Mouse (Mus musculus): ENCODE data around the gene Rag1.

Rag1 gene

DNA sequence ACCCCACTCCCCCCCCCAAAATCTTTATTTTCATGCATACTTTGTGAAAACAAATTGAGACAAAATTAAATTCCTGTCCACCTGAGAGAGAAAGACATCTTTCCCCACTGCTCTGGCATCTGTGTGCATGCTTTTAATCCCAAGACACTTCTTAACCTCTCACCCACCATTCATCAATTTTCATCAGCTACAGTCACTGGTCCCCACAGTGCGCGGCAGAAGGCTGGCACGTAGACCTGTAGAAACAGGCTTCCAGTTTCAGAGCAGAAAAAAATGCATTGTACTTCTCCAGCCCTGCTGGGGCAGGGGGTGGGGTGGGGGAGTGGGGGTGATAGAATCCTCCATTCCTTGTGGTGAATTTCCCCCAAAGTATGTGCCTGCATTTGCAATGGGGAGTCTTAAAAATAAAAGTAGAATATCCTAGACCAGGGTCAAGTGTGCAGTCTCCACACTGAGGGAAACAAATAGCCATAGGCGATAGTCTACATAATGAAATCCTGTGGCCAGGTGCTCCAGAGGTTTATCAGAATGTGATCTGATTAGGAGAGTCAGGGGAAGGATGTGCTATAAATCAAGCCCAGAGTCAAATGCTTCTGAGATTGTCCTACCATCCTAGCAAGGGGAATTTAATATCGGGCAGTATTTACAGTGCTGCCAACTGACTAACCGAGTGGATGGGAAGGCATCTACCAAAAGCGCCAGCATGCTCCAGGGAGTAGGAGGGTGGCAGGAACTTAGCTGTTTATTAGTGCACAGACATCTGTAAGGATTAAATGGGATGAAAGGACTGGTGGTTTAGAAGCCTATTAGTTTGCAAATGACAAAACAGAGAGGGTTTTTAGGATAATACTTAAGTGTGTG is 10.1 kb downstream of the Rag1 start:
- no peak for DNase-seq

DNA sequence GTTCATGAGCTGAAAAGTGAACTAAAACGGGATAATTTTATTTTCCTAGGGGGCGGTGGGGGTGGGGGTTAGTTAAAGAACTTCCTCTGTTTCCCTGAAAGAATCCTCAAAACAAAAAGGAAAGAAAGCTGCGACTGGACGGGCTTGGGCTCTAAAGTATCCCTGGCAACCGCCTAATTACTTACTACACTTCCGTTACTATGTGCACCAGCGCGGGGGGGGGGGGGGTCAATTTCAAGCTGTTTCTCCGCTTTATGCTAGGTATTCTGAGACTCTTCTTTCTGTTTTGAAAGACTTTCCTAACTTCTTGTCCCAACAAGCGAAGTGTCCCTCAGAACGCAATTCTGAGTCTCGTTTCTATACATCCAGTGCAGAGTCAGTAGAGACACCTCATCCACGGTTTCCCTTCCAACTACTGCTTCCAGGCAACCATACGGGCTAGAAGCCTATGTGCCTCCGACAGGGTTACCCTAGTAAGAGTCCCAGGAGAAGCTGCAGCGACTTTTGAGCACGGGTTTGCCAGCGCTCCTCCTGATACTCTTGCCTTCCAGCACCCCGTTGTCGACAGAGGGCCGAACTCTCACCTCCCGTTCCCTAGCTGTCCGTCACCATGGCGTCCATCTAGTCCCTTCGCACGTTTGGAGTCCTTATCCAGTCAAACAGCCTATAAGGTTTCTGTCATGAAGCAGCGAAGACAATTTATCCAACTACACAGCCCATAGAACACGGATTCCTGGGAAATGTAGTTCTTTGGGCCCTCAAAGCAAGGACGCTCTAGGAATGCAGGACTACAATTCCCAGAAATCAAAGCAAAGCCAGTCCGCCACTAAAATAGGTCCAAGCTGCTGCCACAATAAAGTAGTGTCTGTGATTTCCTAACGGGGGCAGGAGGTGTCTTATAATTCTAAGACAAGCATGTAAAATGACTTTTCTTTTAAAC is 20.7 kb downstream of the Rag1 start:
- peak; percentile 62 to 70 for DNase-seq

DNA sequence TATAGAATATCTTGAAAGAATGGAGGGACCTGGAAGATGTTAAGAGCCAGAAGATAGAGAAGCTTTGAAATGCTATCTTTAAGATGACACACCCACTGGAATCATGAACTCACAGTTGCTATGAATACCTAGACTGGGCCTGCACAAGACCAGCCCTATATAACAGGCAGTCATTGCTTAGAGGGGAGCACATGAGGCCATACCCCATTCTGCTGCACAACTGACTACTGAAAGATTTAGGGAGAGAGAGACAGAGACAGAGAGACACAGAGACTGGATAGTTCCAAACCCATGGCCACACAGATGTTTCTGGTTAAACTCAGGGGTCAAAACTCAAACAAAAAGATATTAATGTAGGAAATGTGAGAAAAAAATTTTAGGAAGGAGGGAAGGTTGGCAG is 22.1 kb downstream of the Rag1 start:
- DNase-seq: no peak

DNA sequence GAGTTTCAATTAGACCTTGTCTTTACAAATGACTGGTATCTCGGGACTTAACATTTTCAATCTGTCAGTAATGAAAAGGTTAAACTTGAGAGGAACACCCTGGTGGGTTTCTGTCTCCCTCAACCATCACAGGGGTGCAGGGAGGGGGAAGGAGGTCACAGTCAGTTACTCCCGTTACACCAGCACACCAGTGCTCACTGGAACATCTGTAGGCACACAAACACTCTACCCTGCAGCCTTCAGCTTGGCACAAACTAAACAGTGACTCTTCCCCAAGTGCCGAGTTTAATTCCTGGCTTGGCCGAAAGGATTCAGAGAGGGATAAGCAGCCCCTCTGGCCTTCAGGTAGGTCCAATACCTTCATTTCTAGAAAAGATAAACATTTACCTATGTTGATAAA is 24.8 kb downstream of the Rag1 start, which contains the start of gene Rag2:
Gene Rag2, plus strand, starts transcription at position 193 of the 400 bp plus-strand sequence.
- DNase-seq: no peak

DNA sequence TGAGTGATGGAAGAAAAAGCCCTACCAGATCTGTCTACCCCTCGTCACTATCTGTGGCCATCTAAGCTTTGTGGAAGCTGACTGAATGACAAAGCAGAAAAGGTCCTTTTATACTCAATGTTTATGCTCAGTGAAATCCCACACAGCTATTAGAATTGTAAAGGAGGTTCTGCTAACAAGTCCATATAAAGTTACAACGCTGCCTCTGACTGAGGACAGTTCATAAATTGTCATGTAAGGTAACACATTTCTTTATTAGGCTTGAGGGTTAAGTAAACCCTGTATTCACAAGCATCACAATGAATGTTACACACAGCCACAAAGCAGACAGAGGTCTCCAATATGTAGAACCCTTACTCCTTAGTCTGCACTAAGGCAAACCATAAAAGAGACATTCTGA is 25.3 kb downstream of the Rag1 start:
- no peak for DNase-seq

DNA sequence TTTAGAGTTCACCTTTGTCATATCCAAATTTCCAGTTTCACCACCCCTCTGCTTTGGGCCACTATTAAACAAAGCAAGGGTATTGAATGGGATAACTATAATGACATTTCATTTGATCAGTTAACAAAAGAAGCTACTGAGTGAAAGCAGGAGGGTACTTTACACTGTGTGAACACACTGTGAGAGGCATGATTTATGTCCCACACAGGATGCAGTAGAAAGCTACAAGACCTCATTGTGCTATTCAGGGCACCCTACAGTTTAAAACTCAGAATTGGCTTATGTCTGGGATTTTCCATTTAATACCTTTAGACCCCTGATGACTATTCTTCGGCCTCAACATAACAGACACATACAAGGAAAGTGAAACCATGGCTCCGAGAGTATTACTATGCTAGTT is 26.3 kb downstream of the Rag1 start:
- no peak for DNase-seq

DNA sequence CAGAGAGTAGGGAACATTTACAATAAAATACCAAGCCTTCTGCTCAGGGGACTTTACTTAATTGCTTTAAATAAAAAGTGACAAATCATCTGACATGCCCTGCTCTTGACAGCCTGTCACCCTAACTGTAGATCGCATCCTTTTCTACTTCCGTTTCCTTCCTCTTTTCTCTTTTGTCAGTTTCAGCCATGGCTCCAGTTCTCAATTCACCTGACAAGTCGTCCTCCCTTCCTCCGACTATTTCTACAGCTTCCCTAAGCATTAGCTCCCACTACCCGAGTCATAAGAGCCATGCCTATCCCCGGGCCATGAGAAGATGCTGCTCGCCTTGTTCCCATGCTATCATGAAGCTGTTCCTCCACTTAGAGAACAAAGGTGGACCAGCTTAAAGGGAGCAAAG is 27.7 kb downstream of the Rag1 start:
- no peak for DNase-seq

DNA sequence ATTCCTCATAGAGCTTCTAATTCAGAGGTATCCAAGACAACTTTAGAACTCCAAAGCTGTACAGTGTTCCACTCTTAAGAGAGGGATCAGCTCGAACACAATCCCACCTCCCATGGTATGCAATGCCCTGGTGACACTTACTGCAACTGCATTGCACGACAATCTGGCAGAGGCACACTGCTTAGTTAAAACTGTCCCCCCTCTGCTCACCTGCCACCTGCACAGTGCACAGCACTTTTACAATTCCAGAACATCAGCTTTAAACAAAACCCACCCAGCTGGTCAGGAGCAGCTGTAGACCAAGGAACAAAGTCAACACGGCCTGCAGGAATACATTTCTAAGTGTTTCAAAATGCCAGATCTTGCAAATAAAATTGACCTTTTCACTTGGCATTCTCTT is 28.4 kb downstream of the Rag1 start:
- DNase-seq: no peak

DNA sequence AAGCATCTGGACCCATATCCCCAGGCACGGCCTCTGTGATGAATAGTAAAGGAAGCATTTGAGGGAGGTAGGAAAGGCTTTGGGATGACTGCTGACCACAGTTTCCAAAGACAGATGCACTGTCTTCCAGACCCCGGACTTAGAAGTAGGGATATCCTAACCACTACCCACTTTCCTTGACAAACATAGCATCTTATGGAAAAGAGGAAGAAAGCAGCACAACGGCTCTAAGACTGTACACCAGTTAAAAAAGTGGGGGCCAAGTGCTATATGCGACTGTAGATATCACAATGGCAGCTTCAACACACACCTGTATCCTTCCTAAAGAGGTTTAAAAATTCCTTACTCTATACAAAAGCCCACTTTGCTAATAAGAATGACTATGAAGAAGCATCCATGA is 30.9 kb downstream of the Rag1 start:
- DNase-seq: no peak

DNA sequence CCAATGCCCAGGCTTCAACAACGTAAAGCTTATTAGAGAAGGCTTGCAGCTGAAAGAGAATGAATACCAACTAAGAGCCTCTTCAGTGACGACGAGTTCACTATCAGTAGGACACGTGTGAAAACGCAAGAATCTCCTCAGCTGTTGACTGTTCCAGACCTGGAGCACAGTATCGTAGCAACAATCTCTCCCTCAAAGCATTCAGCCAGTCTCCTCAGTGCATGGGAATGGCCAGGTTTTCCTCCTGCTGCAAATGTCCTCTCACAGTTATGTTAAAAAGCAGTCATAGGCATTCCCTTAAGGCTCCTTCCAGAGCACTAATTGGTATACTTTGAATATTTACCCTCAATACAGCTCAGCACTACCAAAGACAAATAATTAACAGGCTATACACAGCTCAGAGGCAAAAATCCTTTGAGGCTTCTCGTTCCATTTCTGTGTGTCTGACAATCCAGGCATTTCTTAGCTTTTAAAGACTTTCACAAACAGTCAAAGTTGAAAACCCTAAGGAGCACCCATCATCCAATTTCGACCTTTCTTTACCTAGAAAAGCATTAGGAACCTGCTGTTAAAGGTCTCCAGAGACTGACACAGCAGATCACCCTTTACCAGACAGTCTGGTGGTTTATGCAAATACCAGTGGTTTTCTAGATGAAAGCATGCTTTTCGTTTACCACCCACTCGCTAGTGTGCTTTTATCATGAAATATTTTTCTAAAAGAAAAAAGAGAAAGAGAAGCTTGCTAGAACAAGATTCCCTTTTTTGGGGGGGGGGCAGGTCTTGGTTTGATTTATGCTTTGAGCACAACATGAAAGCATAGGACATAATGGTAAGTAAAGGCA is 33.6 kb downstream of the Rag1 start:
- DNase-seq: peak; percentile 45 to 55

DNA sequence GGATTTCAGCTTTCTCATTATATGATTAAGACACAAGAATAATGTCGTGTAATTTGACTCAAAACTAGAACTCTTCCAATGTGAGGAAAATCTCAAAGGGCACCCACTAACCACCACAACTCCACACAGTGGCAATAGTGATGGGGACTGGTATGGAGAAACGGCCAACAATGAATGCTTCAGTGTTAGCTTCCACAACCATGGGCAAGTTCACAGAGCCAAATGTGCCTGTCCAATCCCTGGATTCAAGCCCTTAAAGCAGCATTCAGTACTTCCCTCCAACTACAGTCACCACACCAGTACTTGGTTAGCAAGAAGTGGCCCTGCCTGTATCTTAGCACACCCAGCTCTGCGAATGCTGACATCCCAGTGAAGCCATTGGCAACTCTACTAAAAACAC is 38.4 kb downstream of the Rag1 start:
- no peak for DNase-seq

DNA sequence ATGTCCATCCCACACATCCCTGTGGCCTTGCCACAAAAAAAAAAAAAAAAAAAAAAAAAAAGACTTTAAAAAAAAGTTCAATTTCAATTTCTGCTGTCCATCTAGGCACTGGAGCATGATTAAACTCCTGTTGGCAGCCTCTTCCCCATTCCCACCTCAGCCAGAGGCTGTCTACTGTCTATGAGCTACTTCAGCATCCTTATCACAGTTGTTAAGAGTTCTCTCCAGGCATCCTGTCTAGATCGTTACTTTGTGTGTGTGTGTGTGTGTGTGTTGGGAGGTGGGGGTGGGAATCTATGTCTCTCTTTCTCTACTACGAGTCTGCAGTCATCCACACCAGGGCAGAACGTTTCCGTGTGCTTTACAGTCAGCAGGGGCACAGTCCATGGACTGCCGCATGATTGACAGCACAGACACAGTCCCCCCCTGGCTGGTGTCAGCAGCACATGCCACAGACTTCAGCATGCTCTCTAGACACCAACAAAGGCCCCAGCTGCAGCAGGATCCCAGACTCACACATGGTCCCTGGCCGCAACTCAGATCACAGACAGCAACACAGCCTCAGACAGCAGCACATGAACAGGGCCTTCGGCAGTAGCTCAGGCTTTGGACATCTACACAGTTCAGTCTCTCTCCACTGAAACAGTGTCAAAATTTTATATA is 40.9 kb downstream of the Rag1 start:
- no peak for DNase-seq

DNA sequence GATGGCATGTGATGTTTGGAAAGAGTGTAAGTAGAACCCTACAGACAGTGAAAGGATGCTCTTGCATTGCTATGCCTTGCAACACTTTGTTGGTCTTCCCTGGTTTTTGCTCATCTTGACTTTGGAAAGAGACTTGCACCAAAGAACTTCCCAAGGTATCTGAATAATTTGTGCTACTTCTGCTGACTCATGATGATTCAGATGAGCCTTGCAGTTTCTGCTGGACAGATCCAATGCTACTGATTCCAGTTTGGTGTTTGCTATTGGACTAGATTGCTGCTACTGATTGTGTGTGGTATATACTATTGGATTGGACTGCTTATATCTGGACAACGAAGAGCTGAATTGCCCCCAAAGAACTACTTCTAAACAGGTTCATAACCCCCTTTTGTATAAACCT is 46.2 kb downstream of the Rag1 start:
- DNase-seq: no peak

DNA sequence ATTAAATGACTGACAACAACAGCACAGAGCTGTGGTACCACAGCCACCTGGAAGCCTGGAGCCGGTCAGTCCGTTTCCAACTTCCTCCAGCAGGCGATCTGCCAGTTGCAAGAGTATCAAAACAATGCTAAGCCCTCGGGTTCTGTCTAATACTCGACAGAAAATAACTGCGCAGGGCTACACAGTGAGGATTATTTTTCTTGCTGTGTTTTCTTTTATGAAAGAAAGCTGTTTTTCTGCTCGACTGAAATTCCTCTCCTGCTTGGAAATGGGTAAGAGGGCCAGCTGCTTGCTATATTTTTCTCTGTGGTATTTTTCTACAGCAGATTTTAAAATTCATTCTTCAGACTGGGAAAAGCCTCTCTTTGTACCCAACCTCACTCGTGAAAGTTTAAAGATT is 48.6 kb downstream of the Rag1 start:
- peak in 1 of 2 experiments; percentile 10 for DNase-seq

DNA sequence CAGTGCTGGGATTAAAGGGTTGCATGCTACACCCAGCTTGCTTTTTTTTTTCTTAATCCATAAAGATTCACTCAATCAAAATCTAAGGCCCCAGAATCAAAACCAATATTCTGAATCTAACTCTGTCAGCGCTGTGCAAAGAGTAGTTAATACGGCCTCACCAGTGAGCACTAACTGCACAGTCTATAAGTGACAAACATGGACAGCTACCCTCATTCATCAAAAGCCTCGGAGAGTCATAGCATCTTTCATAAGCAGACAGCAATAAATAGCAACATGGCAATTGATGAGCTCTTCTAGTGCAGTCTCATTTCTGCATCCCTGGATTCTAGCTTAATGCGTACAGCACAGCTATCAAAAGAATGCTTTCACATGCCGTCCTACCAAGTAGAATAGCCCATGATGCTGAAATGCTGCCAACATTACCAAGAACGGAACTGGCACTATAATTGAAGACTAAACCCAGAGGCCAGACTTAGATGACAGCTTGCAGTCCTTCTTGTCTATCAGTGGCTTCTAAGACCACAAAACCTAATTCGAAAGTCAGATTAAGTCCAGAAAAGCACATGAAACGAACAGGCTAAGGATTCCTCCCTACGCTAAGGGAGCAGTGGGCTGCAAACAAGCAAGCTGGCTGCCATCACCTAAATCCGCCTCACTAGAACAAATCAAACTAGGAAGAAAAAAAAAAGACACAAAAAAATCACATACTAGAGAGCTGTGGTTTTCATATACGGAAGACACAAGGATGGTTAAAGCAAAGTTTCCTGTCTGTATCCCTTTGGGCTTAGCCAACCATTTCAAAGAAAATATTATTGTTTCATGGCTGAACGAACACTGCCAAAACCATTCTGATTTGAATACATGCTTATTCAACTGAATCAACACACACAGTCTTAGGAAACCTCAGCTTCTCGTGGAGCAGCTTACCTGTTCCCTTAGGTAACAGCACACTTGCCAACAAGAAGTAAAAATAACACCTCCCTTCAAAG is 50.8 kb downstream of the Rag1 start:
- DNase-seq: peak; percentile 16 to 28

DNA sequence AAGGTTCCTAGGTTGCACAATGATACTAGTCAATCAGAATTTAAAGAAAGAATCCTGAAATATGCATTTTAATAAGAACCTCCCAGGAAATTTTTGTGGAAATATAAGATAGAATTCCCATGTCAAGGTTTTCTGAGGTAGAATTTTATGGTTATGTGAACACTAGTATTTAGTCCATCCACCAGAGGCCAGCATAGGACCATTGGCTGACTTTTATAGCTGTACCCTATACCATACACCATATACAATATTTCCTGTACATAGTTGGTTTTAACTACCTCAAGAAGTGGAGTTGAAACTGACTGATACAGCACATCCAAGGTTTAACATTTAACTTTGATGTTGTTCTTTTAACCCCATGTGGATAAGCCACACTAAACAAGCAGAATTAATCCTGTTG is 52.1 kb downstream of the Rag1 start:
- peak; percentile 31 to 40 for DNase-seq

DNA sequence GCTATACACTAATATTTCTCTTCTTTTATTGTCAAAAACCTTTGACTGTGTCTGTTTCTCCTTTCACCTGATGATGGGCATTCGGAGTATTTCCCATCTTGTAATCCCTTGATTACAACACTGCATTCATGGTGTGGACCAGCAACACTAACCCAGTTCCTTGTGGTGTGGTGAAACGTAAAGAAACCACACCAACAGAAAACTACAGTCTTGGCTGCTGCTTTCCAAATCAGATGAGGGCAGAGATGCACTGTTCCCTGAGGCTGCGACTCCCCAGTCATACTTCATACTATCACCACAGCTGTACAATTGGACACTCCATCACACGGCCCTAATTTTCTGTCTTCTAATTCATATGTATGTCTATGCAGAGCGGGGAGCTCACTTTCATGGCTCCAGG is 54.6 kb downstream of the Rag1 start:
- no peak for DNase-seq

DNA sequence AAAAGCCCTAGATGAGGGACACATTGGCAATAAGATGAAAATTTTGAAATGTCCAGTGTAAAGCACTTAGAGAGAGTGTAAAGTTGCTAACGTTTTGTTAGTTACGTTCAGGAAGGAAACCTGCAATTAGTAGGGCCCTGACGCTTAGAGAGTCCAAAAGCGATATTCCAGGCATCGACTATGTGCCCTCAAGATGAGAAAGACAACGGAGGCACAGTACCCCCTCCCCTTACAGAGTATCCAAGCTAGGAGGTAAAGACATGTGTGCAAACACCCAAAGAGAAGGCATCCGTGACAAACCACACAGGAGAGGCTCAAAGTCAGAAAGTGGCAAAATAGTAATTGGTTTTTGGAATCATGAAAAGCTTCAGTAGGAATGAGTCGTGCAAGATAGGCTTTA is 56.4 kb downstream of the Rag1 start:
- DNase-seq: no peak

DNA sequence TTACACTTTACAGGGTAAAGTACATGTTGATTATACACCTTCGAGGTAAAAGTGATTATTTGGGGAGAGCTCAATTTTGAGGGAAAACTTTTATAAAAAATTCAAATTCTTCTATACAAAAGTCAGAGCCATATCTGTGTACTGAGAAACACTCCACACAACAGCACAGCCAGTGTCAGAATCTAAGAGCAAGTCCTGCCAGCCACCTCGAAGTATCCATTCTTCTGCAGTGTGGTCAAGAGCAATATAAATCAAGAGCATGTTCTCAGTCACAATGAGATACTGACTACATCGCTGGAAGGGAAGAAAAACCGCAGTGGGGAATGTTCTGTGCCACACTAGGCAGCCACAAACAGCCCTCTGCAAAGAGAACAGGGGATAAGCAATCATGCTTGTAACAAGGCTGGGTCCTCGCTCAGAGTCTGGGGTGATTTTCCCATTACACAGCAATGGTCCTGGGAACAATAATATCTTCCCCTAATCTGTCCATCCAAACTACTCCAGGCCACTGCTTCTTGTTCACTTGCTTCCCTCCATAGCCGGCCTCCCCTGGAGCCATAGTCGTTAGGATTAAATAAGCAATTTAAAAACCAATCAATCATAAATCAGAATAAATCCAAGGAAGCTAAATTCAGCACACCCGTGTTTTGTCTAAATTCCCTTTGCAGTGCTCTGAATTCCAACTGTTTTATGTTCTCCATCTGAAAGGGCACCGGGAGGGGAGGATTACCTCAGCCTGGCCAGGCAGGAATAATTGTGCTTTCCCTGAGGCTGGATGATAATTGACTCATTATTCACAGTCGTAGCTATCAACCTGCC is 57.1 kb downstream of the Rag1 start:
- DNase-seq: no peak

DNA sequence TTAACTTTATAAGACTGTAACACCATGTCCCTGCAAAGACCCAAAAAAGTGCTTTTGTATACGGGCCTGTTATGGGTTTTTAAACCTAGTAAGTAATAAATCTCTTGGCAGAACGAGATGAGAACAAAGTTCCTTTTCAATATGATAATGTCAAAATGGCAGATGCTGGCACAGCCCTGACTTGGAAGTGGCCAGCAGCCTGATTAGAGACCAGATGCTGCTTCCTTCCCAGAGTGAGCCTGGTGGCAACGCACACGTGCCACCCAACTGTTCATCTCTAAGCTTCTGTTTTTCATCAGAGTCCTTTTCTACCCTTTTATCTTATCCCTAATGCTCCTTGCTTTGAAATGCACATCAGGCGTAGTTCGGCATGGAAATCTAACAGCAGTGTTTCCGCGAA is 57.9 kb downstream of the Rag1 start:
- DNase-seq: no peak
